Mouse (Mus musculus): ENCODE data around the gene Rfc5. TPM values are rescaled to one million over a fixed set of nuclear protein-coding genes. Genes with fewer than 3 reads are reported as not detected.

Gene Rfc5
- polyA plus RNA-seq, 1 experiment from 2014 or later = 61.9 TPM

GRCm38 (mm10) chr5:117365904-117366561, 22.8 kb downstream of the Rfc5 start:
- no peaks in the 10 kb centered on the region for H3K27me3 ChIP-seq (replicated peaks; ENCODE audit: control insufficient read depth, insufficient read depth, low read length)
- H3K27ac ChIP-seq (replicated peaks; ENCODE audit: low read depth, low read length) = no peak overlapping the region
- DNase-seq (ENCODE audit: low spot score) = no peak
- H3K36me3 ChIP-seq (ENCODE audit: control insufficient read depth, insufficient read depth, low read length) = peaks cover 64% of the 10 kb centered on the region
- peak; percentile 36; the same call in 1 of the 2 replicates for ATAC-seq (ENCODE audit: low read depth)
- no peak overlapping the region for H3K4me2 ChIP-seq (ENCODE audit: low read depth, low read length)
- no peaks in the 10 kb centered on the region for H3K4me1 ChIP-seq (ENCODE audit: control insufficient read depth, insufficient read depth, low read length)
- whole genome bisulfite sequencing = 89% methylated on average over 13 of the region's 13 CpGs
- no peaks in the 10 kb centered on the region for H3K9me3 ChIP-seq (ENCODE audit: control insufficient read depth, low read length)
- H3K4me3 ChIP-seq (ENCODE audit: low read depth, low read length) = no peak overlapping the region
- H3K9ac ChIP-seq (ENCODE audit: low read depth, low read length) = no peak overlapping the region

GRCm38 (mm10) chr5:117364821-117365220, 24.0 kb downstream of the Rfc5 start:
- H3K4me2 ChIP-seq (ENCODE audit: low read depth, low read length) = no peak overlapping the region
- H3K36me3 ChIP-seq (ENCODE audit: control insufficient read depth, insufficient read depth, low read length) = peaks cover 52% of the 10 kb centered on the region
- no peak overlapping the region for H3K9ac ChIP-seq (ENCODE audit: low read depth, low read length)
- no peaks in the 10 kb centered on the region for H3K9me3 ChIP-seq (ENCODE audit: control insufficient read depth, low read length)
- 85% methylated on average over 3 of the region's 3 CpGs for WGBS
- H3K4me3 ChIP-seq (ENCODE audit: low read depth, low read length) = no peak overlapping the region
- H3K27me3 ChIP-seq (replicated peaks; ENCODE audit: control insufficient read depth, insufficient read depth, low read length) = no peaks in the 10 kb centered on the region
- DNase-seq (ENCODE audit: low spot score) (no peak), ATAC-seq (ENCODE audit: low read depth) (no peak)
- no peak overlapping the region for H3K27ac ChIP-seq (replicated peaks; ENCODE audit: low read depth, low read length)
- H3K4me1 ChIP-seq (ENCODE audit: control insufficient read depth, insufficient read depth, low read length) = peaks cover 11% of the 10 kb centered on the region

GRCm38 (mm10) chr5:117363066-117363782, 25.6 kb downstream of the Rfc5 start:
- Histone ChIP-seq H3K9me3 (ENCODE audit: control insufficient read depth, low read length) (no peaks in the 10 kb centered on the region), H3K4me1 (ENCODE audit: control insufficient read depth, insufficient read depth, low read length) (peaks cover 17% of the 10 kb centered on the region), H3K4me2 (ENCODE audit: low read depth, low read length) (no peak overlapping the region), H3K9ac (ENCODE audit: low read depth, low read length) (no peak overlapping the region), H3K27ac (replicated peaks; ENCODE audit: low read depth, low read length) (no peak overlapping the region), H3K4me3 (ENCODE audit: low read depth, low read length) (no peak overlapping the region), H3K27me3 (replicated peaks; ENCODE audit: control insufficient read depth, insufficient read depth, low read length) (no peaks in the 10 kb centered on the region), H3K36me3 (ENCODE audit: control insufficient read depth, insufficient read depth, low read length) (peaks cover 36% of the 10 kb centered on the region)
- 51% methylated on average over 13 of the region's 15 CpGs for WGBS
- peak; percentile 26 for DNase-seq (ENCODE audit: low spot score)
- no peak for ATAC-seq (ENCODE audit: low read depth)

- Histone ChIP-seq H3K4me2 (ENCODE audit: low read depth, low read length) (no peak overlapping the region), H3K9ac (ENCODE audit: low read depth, low read length) (no peak overlapping the region), H3K4me1 (ENCODE audit: control insufficient read depth, insufficient read depth, low read length) (peaks cover 17% of the 10 kb centered on the region), H3K36me3 (ENCODE audit: control insufficient read depth, insufficient read depth, low read length) (peaks cover 27% of the 10 kb centered on the region), H3K4me3 (ENCODE audit: low read depth, low read length) (no peak overlapping the region), H3K27me3 (replicated peaks; ENCODE audit: control insufficient read depth, insufficient read depth, low read length) (no peaks in the 10 kb centered on the region), H3K9me3 (ENCODE audit: control insufficient read depth, low read length) (no peaks in the 10 kb centered on the region), H3K27ac (replicated peaks; ENCODE audit: low read depth, low read length) (no peak overlapping the region)
- DNase-seq (ENCODE audit: low spot score) (no peak), ATAC-seq (ENCODE audit: low read depth) (no peak)
- WGBS = 75% methylated on average over 4 of the region's 4 CpGs
These were observed 27.3 kb downstream of the Rfc5 start for GRCm38 (mm10) chr5:117361590-117361989.

GRCm38 (mm10) chr5:117360631-117361541, 28.0 kb downstream of the Rfc5 start:
- Histone ChIP-seq H3K9me3 (ENCODE audit: control insufficient read depth, low read length) (no peaks in the 10 kb centered on the region), H3K27ac (replicated peaks; ENCODE audit: low read depth, low read length) (no peak overlapping the region), H3K27me3 (replicated peaks; ENCODE audit: control insufficient read depth, insufficient read depth, low read length) (no peaks in the 10 kb centered on the region), H3K9ac (ENCODE audit: low read depth, low read length) (no peak overlapping the region), H3K4me1 (ENCODE audit: control insufficient read depth, insufficient read depth, low read length) (peaks cover 23% of the 10 kb centered on the region), H3K4me3 (ENCODE audit: low read depth, low read length) (no peak overlapping the region), H3K4me2 (ENCODE audit: low read depth, low read length) (no peak overlapping the region), H3K36me3 (ENCODE audit: control insufficient read depth, insufficient read depth, low read length) (peaks cover 25% of the 10 kb centered on the region)
- 46% methylated on average over 13 of the region's 13 CpGs for WGBS
- ATAC-seq (ENCODE audit: low read depth) (no peak), DNase-seq (ENCODE audit: low spot score) (peak; percentile 13)

GRCm38 (mm10) chr5:117360228-117360515, 28.7 kb downstream of the Rfc5 start:
- no peaks in the 10 kb centered on the region for H3K9me3 ChIP-seq (ENCODE audit: control insufficient read depth, low read length)
- H3K27me3 ChIP-seq (replicated peaks; ENCODE audit: control insufficient read depth, insufficient read depth, low read length) = no peaks in the 10 kb centered on the region
- no peak for ATAC-seq (ENCODE audit: low read depth)
- no peak overlapping the region for H3K9ac ChIP-seq (ENCODE audit: low read depth, low read length)
- H3K4me2 ChIP-seq (ENCODE audit: low read depth, low read length) = peak overlapping the region; percentile 28
- peak; percentile 12 for DNase-seq (ENCODE audit: low spot score)
- 30% methylated on average over 13 of the region's 13 CpGs for WGBS
- no peak overlapping the region for H3K4me3 ChIP-seq (ENCODE audit: low read depth, low read length)
- H3K36me3 ChIP-seq (ENCODE audit: control insufficient read depth, insufficient read depth, low read length) = peaks cover 20% of the 10 kb centered on the region
- H3K27ac ChIP-seq (replicated peaks; ENCODE audit: low read depth, low read length) = no peak overlapping the region
- H3K4me1 ChIP-seq (ENCODE audit: control insufficient read depth, insufficient read depth, low read length) = peaks cover 23% of the 10 kb centered on the region

GRCm38 (mm10) chr5:117359497-117360227, 29.2 kb downstream of the Rfc5 start:
- H3K27ac ChIP-seq (replicated peaks; ENCODE audit: low read depth, low read length) = peak overlapping the region; percentile 33
- H3K36me3 ChIP-seq (ENCODE audit: control insufficient read depth, insufficient read depth, low read length) = peaks cover 15% of the 10 kb centered on the region
- ATAC-seq (ENCODE audit: low read depth) = no peak
- no peaks in the 10 kb centered on the region for H3K27me3 ChIP-seq (replicated peaks; ENCODE audit: control insufficient read depth, insufficient read depth, low read length)
- no peaks in the 10 kb centered on the region for H3K9me3 ChIP-seq (ENCODE audit: control insufficient read depth, low read length)
- no peak overlapping the region for H3K9ac ChIP-seq (ENCODE audit: low read depth, low read length)
- H3K4me3 ChIP-seq (ENCODE audit: low read depth, low read length) = no peak overlapping the region
- WGBS = 32% methylated on average over 7 of the region's 7 CpGs
- H3K4me1 ChIP-seq (ENCODE audit: control insufficient read depth, insufficient read depth, low read length) = peaks cover 23% of the 10 kb centered on the region
- H3K4me2 ChIP-seq (ENCODE audit: low read depth, low read length) = peak overlapping the region; percentile 28
- DNase-seq (ENCODE audit: low spot score) = no peak

- no peaks in the 10 kb centered on the region for H3K27me3 ChIP-seq (replicated peaks; ENCODE audit: control insufficient read depth, insufficient read depth, low read length)
- H3K9ac ChIP-seq (ENCODE audit: low read depth, low read length) = 0 out of 2 replicates have a peak overlapping the region, but pooled peaks have one; percentile 91
- DNase-seq (ENCODE audit: low spot score) (peak; percentile 55), ATAC-seq (ENCODE audit: low read depth) (no peak)
- WGBS = 40% methylated on average over 11 of the region's 11 CpGs
- peaks cover 23% of the 10 kb centered on the region for H3K4me1 ChIP-seq (ENCODE audit: control insufficient read depth, insufficient read depth, low read length)
- H3K4me2 ChIP-seq (ENCODE audit: low read depth, low read length) = peak overlapping the region; percentile 93
- peaks cover 5% of the 10 kb centered on the region; the same call in 1 of the 2 replicates for H3K36me3 ChIP-seq (ENCODE audit: control insufficient read depth, insufficient read depth, low read length)
- peak overlapping the region; percentile 95 for H3K4me3 ChIP-seq (ENCODE audit: low read depth, low read length)
- no peak overlapping the region for H3K27ac ChIP-seq (replicated peaks; ENCODE audit: low read depth, low read length)
- H3K9me3 ChIP-seq (ENCODE audit: control insufficient read depth, low read length) = no peaks in the 10 kb centered on the region
These were observed 30.1 kb downstream of the Rfc5 start for GRCm38 (mm10) chr5:117358725-117359124.

Measured in embryonic facial prominence, embryonic 14.5 days (tissue).